Mouse (Mus musculus): ENCODE measurements around the gene Gm525.

- TF ChIP-seq CTCF (IDR thresholded peaks at IDR 0.05; ENCODE audit: control insufficient read depth, insufficient read depth, insufficient read length) (no peak), MYOG (IDR thresholded peaks at IDR 0.05; ENCODE audit: control insufficient read depth, extremely low read depth, insufficient read length) (no peak)
These were observed 12.3 kb upstream of the Gm525 start for GRCm38 (mm10) chr11:89061362-89061761.
